Mouse (Mus musculus): Measurements from ENCODE around the gene Sh2d6.

- no peak for TF ChIP-seq CTCF (conservative IDR thresholded peaks at IDR 0.05; ENCODE audit: insufficient read depth, insufficient read length, low read depth, low read length)
- no peak for TF ChIP-seq POLR2A (IDR thresholded peaks at IDR 0.05; ENCODE audit: low read depth, low read length)
Observed at GRCm38 (mm10) chr6:72519303-72519702, 2.2 kb downstream of the Sh2d6 start.

Data from kidney, adult 2 months (tissue).